Mouse (Mus musculus) urinary bladder, postnatal 4 days (tissue): ENCODE measurements around the gene Arhgef28.

Experiments
- DNase-seq, 2 experiments: peaks; one replicate each; pipeline ENCODE4 v3.0.0; 2021 to 2022; ENCODE audit warnings: low spot score in 2 of 2

The Arhgef28 gene

GRCm38 (mm10) chr13:98183157-98183878 is 22.9 kb downstream of the Arhgef28 start:
- no peak for DNase-seq

- DNase-seq = no peak
Measured at GRCm38 (mm10) chr13:98182330-98182729, 23.9 kb downstream of the Arhgef28 start.

- DNase-seq = no peak
Measured at GRCm38 (mm10) chr13:98180636-98181035, 25.6 kb downstream of the Arhgef28 start.

- no peak for DNase-seq
Measured at GRCm38 (mm10) chr13:98175323-98176007, 30.8 kb downstream of the Arhgef28 start.

GRCm38 (mm10) chr13:98173008-98173407 is 33.2 kb downstream of the Arhgef28 start:
- no peak for DNase-seq

GRCm38 (mm10) chr13:98172365-98172764 is 33.9 kb downstream of the Arhgef28 start:
- no peak for DNase-seq

- no peak for DNase-seq
Measured at GRCm38 (mm10) chr13:98171706-98172105, 34.5 kb downstream of the Arhgef28 start.

- DNase-seq = no peak
Measured at GRCm38 (mm10) chr13:98171257-98171656, 35.0 kb downstream of the Arhgef28 start.

- no peak for DNase-seq
Measured at GRCm38 (mm10) chr13:98164878-98165277, 41.4 kb downstream of the Arhgef28 start.

GRCm38 (mm10) chr13:98161496-98161895 is 44.7 kb downstream of the Arhgef28 start:
- DNase-seq = no peak

- DNase-seq = no peak
Measured at GRCm38 (mm10) chr13:98156656-98157055, 49.6 kb downstream of the Arhgef28 start.

GRCm38 (mm10) chr13:98152759-98153158 is 53.5 kb downstream of the Arhgef28 start:
- DNase-seq = no peak

- no peak for DNase-seq
Measured at GRCm38 (mm10) chr13:98147532-98147931, 58.7 kb downstream of the Arhgef28 start.

GRCm38 (mm10) chr13:98146573-98147160 is 59.6 kb downstream of the Arhgef28 start:
- no peak for DNase-seq

GRCm38 (mm10) chr13:98145310-98145709 is 60.9 kb downstream of the Arhgef28 start:
- DNase-seq = no peak

GRCm38 (mm10) chr13:98143000-98143399 is 63.2 kb downstream of the Arhgef28 start:
- DNase-seq = no peak

- no peak for DNase-seq
Measured at GRCm38 (mm10) chr13:98140626-98141025, 65.6 kb downstream of the Arhgef28 start.

GRCm38 (mm10) chr13:98138786-98139185 is 67.5 kb downstream of the Arhgef28 start:
- no peak for DNase-seq

GRCm38 (mm10) chr13:98135890-98136555 is 70.2 kb downstream of the Arhgef28 start:
- DNase-seq = no peak

GRCm38 (mm10) chr13:98132951-98133350 is 73.3 kb downstream of the Arhgef28 start:
- no peak for DNase-seq

GRCm38 (mm10) chr13:98132264-98132663 is 74.0 kb downstream of the Arhgef28 start:
- no peak for DNase-seq

GRCm38 (mm10) chr13:98125666-98126065 is 80.6 kb downstream of the Arhgef28 start:
- no peak for DNase-seq
